Mouse (Mus musculus): ENCODE data around the gene Galntl5.
"Not testable (repeated sequence)": the region's sequence is repeated elsewhere in the genome, so short reads cannot be mapped to it uniquely, and the experiment has no call there.

GRCm38 (mm10) chr5:25224377-25224776 is 43.1 kb downstream of the Galntl5 start:
- not testable (repeated sequence) for TF ChIP-seq POLR2A (IDR thresholded peaks at IDR 0.05; ENCODE audit: insufficient read depth, low read depth, low read length); CTCF (IDR thresholded peaks at IDR 0.05); EP300 (IDR thresholded peaks at IDR 0.05; ENCODE audit: insufficient read depth, low read depth, low read length)
